Mouse (Mus musculus) olfactory bulb, adult 2 months (tissue): Measurements from ENCODE around the gene Nav2.

ENCODE experiments used
- CTCF ChIP-seq: fragments of 200-500 bp; IDR thresholded peaks from 2 replicates; pipeline ENCODE4 v1.5.1; 2012; ENCODE audit warnings: low read depth, mild to moderate bottlenecking, low read length, moderate library complexity; ENCODE audit not compliant: insufficient read depth
- POLR2A ChIP-seq: fragments of 200-500 bp; IDR thresholded peaks from 2 replicates; pipeline ENCODE4 v1.6.1; 2012; ENCODE audit warnings: mild to moderate bottlenecking, low read depth, low read length, moderate library complexity; ENCODE audit not compliant: insufficient read depth

DNA sequence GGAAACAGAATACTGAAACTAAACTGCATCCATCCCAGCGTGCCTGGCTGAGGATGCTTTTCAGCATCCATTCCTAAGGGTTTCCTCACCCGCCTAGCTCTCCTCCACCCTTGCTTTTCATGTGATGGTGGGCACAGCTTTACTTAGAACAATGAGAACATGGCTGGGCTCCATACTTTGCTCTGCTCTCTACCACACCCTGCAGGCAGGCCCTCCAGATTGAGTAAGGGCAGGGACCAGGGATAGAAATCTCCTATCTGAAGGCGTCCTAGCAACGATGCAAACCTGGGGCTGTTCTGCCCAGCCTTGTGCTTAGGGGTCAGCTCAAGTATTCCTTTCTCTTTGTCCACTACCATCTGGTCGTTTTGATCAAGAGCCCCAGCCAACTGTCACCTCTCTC, 183.4 kb downstream of the Nav2 start:
- no peak for TF ChIP-seq CTCF
- TF ChIP-seq POLR2A = no peak
